Mouse (Mus musculus): ENCODE results near the gene Trit1. TPM values are rescaled to one million over a fixed set of nuclear protein-coding genes. Genes with fewer than 3 reads are reported as not detected.

The Trit1 gene
- total RNA-seq, 1 experiment from 2014 or later: 15.6 TPM

DNA sequence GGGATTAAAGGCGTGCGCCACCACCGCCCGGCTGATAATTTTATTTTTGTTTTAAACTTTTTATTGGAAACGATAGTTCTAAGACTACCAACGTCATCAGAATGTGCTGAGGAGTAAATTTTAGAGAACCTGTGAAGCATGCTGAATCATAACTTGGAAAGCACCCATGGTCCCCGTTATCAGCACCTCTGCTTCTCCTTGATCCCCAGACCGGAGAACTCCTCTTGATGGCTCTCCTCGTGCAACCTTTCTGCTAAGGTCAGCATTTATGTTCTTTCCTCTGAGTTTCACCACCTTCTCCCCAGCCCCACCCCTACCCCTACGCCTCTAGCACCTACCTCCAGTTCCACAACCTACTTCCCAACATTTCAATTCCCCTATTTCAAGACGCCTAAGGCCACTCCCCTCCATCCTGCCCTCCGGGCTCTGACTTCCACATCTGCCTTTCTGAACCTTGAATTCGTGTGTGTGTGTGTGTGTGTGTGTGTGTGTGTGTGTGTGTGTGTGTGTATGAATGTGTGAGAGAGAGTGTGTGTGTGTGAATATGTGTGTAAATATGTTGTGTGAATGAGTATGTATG lies 67.0 kb downstream of the Trit1 start:
- ATAC-seq (replicated peaks; ENCODE audit: insufficient number of reproducible peaks, low FRiP score, low TSS enrichment, poor library complexity, severe bottlenecking): no peak

DNA sequence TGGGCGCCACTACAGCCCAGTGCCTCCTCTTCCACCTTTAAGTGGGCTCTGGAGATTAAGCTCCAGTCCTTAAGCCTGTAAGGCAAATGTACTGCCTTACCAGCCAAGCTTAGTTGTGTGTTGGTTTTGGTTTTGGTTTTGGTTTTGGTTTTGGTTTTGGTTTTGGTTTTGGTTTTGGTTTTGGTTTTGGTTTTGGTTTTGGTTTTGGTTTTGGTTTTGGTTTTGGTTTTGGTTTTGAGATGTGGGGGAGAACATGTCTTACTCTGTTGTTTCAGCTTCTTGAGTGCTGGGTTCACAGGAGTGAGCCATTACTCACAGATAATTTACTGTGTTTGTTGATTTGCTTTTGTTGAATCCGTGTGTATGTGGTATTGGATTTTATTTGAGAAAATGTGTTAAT lies 68.9 kb downstream of the Trit1 start:
- no peak for ATAC-seq (replicated peaks; ENCODE audit: insufficient number of reproducible peaks, low FRiP score, low TSS enrichment, poor library complexity, severe bottlenecking)

DNA sequence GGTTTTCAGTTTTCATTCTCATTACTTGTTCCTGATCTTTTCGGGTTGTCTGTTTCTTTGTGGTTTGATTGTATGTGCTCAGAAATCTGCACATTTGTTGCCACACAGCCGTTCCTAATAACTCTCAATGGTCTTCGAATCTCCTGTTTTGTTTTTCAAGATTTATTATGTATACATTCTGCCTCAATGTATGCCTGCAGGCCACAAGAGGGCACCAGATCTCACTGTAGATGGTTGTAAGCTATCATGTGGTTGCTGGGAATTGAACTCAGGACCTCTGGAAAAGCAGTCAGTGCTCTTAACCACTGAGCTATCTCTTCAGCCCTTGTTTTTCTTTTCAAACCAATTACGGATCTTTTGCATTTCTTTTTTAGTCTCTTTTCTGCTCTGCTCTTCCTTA lies 70.0 kb downstream of the Trit1 start:
- ATAC-seq (replicated peaks; ENCODE audit: insufficient number of reproducible peaks, low FRiP score, low TSS enrichment, poor library complexity, severe bottlenecking): no peak

DNA sequence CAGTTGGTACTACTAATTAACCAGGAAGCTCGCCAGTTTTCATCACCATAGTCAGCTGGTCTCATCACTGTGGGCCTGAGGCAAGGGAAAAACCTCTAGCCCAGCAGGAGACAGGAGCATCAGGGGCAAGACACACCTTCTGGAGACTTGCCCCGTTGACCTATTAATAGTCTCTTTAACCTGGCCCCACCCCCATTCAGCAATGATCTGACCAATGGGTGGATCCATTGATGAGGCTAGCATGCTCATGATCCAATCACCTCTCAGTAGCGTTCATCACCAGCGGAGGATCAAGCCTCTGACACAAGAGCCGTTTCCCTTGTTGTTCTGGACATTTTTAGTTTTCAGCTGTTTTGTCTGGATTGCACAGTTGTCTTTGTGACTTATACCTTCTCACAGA lies 76.2 kb downstream of the Trit1 start:
- ATAC-seq (replicated peaks; ENCODE audit: insufficient number of reproducible peaks, low FRiP score, low TSS enrichment, poor library complexity, severe bottlenecking): no peak

DNA sequence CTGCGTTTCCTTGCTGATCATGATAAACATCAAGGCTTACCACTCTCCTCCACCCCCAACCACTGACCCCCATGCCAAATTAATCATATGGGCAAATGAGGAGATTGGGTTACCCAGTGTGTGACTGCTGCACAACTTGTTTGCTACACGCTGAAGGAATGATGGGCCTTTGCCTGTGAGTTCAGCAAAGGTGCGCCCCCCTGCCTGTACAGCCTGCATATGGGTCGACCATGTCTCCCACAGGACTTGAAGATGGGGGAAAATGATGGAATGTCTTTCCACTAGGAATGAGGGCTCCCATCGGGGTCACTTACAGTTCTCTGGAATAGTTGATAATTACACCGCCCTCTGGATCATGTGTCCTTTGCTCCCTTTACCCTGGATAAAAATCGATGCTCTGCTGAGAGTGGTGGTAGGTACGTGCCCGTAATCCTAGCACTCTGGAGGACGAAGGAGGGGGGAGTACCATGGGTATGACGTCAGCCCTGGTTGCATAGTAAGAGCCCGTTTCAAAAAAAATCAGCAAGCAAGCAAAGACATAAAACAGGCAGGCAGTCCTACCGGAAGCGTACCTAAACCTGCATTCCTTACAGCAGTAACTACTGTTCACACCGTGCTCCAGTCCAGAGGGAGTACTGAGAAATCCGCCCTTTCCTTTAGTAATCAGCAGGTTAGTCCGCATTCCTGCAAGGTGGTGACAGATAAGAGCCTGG lies 76.8 kb downstream of the Trit1 start:
- ATAC-seq (replicated peaks; ENCODE audit: insufficient number of reproducible peaks, low FRiP score, low TSS enrichment, poor library complexity, severe bottlenecking): no peak

DNA sequence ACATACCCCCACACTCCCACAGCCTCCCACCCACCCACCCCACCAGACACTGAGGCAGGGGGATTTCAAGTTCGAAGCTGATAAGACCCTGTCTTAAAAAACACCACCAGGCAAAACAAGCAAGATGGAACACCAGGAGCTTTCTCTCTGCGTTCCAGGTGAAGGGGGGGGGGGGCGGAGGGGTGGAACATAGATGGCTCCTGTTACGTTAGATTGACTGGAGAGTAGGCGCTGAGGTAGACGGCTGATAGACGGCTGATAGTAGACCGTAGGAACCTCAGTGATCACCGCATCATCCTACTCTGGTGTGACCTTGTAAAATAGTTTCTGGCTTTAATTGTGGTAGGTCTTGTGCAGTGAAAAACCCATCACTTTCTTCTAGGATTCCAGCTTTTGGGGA lies 77.5 kb downstream of the Trit1 start:
- ATAC-seq (replicated peaks; ENCODE audit: insufficient number of reproducible peaks, low FRiP score, low TSS enrichment, poor library complexity, severe bottlenecking): no peak

Other genes starting within 250 kb of the Trit1 start
- 118 to 145 TPM (median 130 TPM) in 3 replicates for gene Ppt1, start 180.4 kb upstream of the Trit1 start, total RNA-seq (2017)
- 562 to 797 TPM (median 623 TPM) in 3 replicates for gene Cap1, start 130.5 kb upstream of the Trit1 start, total RNA-seq (2017)
- gene Mfsd2a, start 55.4 kb upstream of the Trit1 start, total RNA-seq (2017): not detected in 3 replicates
- gene Mycl, start 20.9 kb upstream of the Trit1 start, total RNA-seq (2017): 1.3 TPM in 1 of 3 replicates, not detected in the others
- gene Bmp8b, start 88.6 kb downstream of the Trit1 start, total RNA-seq (2017): not detected in 3 replicates
- not detected in 3 replicates for gene Oxct2b, start 99.7 kb downstream of the Trit1 start, total RNA-seq (2017)
- gene Ppie, start 123.4 kb downstream of the Trit1 start, total RNA-seq (2017): 19.7 to 35.3 TPM (median 32.0 TPM) in 3 replicates
- not detected in 3 replicates for gene Hpcal4, start 166.6 kb downstream of the Trit1 start, total RNA-seq (2017)
- not detected in 3 replicates for gene Nt5c1a, start 184.9 kb downstream of the Trit1 start, total RNA-seq (2017)
- gene Heyl, start 217.0 kb downstream of the Trit1 start, total RNA-seq (2017): 0.10 TPM in 1 of 3 replicates, not detected in the others
- gene Pabpc4, start 245.8 kb downstream of the Trit1 start, total RNA-seq (2017): 23.4 to 30.7 TPM (median 23.8 TPM) in 3 replicates

Measured in monocyte, adult 5-6 weeks (primary cell).